Mouse (Mus musculus) cerebellum, adult 2 months (tissue): ENCODE data around the gene Ctsf.

Source experiments
- CTCF ChIP-seq: fragments of 200-500 bp; IDR thresholded peaks from 2 replicates; pipeline ENCODE4 v1.5.1; 2011; ENCODE audit warnings: low read depth, mild to moderate bottlenecking, control low read depth, low read length, moderate library complexity, borderline replicate concordance; ENCODE audit not compliant: insufficient read depth
- POLR2A ChIP-seq: fragments of 200-500 bp; IDR thresholded peaks from 2 replicates; pipeline ENCODE4 v1.6.1; 2011; ENCODE audit warnings: low read length, control low read depth, borderline replicate concordance; ENCODE audit not compliant: insufficient read depth

- TF ChIP-seq POLR2A (no peak), CTCF (no peak)
These were observed 4.6 kb upstream of the Ctsf start for GRCm38 (mm10) chr19:4850281-4850680.
